Mouse (Mus musculus) limb, embryonic 12.5 days (tissue): ENCODE results near the gene Mpp3. TPM values are rescaled to one million over a fixed set of nuclear protein-coding genes. Genes with fewer than 3 reads are reported as not detected.

Experiments
- ATAC-seq: fragments of 200-750 bp; cut with Nextera tagmentation; 2 replicates; pipeline ENCODE4 v1.8.0; 2017; ENCODE audit warnings: low read depth, moderate TSS enrichment; ENCODE audit not compliant: insufficient number of reproducible peaks, insufficient read depth, low FRiP score, low TSS enrichment
- H3K27ac ChIP-seq: fragments of 300-500 bp; sonication (generic); 2 replicates; pipeline ENCODE4 v1.5.1; 2016; ENCODE audit warnings: mild to moderate bottlenecking, moderate library complexity
- H3K27me3 ChIP-seq: fragments of 300-500 bp; sonication (generic); 2 replicates; pipeline ENCODE4 v1.6.1; 2016; ENCODE audit warnings: mild to moderate bottlenecking, moderate library complexity
- H3K36me3 ChIP-seq: fragments of 300-500 bp; sonication (generic); 2 replicates; pipeline ENCODE4 v1.6.1; 2016; ENCODE audit warnings: mild to moderate bottlenecking, moderate library complexity
- H3K4me1 ChIP-seq: fragments of 300-500 bp; sonication (generic); replicated peaks from 2 replicates; pipeline ENCODE4 v1.6.1; 2016
- H3K4me2 ChIP-seq: fragments of 300-500 bp; sonication (generic); 2 replicates; pipeline ENCODE4 v1.6.1; 2016; ENCODE audit warnings: mild to moderate bottlenecking, moderate library complexity
- H3K4me3 ChIP-seq: fragments of 300-500 bp; sonication (generic); replicated peaks from 2 replicates; pipeline ENCODE4 v1.5.1; 2016; ENCODE audit warnings: mild to moderate bottlenecking
- H3K9ac ChIP-seq: fragments of 300-500 bp; sonication (generic); replicated peaks from 2 replicates; pipeline ENCODE4 v1.6.1; 2016; ENCODE audit warnings: mild to moderate bottlenecking, moderate library complexity
- H3K9me3 ChIP-seq: fragments of 300-500 bp; sonication (generic); 2 replicates; pipeline ENCODE4 v1.6.1; 2016; ENCODE audit warnings: mild to moderate bottlenecking, moderate library complexity
- WGBS: fragments of 180-500 bp; shearing (Covaris S2); methylation state at CpG from one replicate; pipeline ENCODE4 v1.1.7; 2016; 5-methylcytosine and 5-hydroxymethylcytosine counted together
- polyA plus RNA-seq: library from polyadenylated mRNA; unstranded; fragments of >200 nt; fragmentation: Nextera tagmentation; extraction: Ambion mirVana; gene quantifications from 2 replicates; pipeline ENCODE4 v1.2.1, GENCODE M21; 2016

Mpp3 gene
- polyA plus RNA-seq, 1 experiment from 2014 or later: 16.3 TPM

GRCm38 (mm10) chr11:102025991-102026660, 2.1 kb downstream of the Mpp3 start:
- Histone ChIP-seq H3K4me1 (peaks cover 21% of the 10 kb centered on the region), H3K4me3 (peak overlapping the region; percentile 60), H3K36me3 (peaks cover 21% of the 10 kb centered on the region), H3K4me2 (peak overlapping the region; percentile 90), H3K27me3 (no peaks in the 10 kb centered on the region), H3K27ac (peak overlapping the region; percentile 66), H3K9me3 (no peaks in the 10 kb centered on the region), H3K9ac (peak overlapping the region; percentile 74)
- ATAC-seq: no peak
- WGBS: 2% methylated on average over 23 of the region's 23 CpGs

- Histone ChIP-seq H3K4me1 (peaks cover 21% of the 10 kb centered on the region), H3K27me3 (no peaks in the 10 kb centered on the region), H3K27ac (no peak overlapping the region), H3K9me3 (no peaks in the 10 kb centered on the region), H3K9ac (no peak overlapping the region; the same call in 1 of the 2 replicates), H3K4me3 (peak overlapping the region; percentile 60), H3K36me3 (peaks cover 21% of the 10 kb centered on the region), H3K4me2 (peak overlapping the region; percentile 90)
- no peak for ATAC-seq
- WGBS: 34% methylated on average over 7 of the region's 7 CpGs
Measured at GRCm38 (mm10) chr11:102025354-102025753, 2.9 kb downstream of the Mpp3 start.

GRCm38 (mm10) chr11:102024875-102025274, 3.4 kb downstream of the Mpp3 start:
- H3K36me3 ChIP-seq: peaks cover 25% of the 10 kb centered on the region
- no peaks in the 10 kb centered on the region for H3K27me3 ChIP-seq
- no peaks in the 10 kb centered on the region for H3K9me3 ChIP-seq
- WGBS: 83% methylated on average over 4 of the region's 4 CpGs
- ATAC-seq: no peak
- no peak overlapping the region for H3K9ac ChIP-seq
- peaks cover 21% of the 10 kb centered on the region for H3K4me1 ChIP-seq
- peak overlapping the region; percentile 90; the same call in 1 of the 2 replicates for H3K4me2 ChIP-seq
- no peak overlapping the region for H3K4me3 ChIP-seq
- no peak overlapping the region for H3K27ac ChIP-seq

DNA sequence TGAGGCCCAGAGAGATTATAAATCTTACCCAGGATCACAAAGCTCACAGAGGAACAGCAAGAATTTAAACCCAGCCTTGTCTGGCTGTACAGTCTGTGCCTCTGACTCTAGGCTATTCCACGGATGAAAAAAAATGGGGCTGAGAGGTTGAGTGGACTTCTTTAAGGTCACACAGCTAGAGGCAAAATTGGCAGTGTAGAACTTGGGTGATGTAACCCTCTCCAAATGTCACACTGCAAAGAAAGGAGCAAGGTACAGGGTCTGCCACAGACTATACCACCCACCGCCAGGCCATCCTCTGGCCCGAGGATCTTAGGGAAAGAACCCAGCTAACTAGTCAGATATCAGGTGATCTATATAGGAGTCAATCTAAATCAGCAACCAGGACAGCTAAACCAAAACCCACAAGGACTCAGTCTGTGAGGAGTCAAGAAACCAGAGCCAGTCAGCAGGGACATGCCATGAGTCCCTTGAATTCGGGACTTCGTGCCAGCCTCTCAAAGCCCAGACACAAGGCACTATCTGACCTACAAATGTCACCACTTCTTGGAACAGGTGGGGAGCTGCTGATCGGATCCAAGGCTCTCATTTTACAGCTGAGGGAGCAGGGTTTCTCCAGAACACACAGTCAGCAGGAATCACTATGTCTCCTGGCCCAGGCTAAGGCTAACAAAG, 4.0 kb downstream of the Mpp3 start:
- H3K27me3 ChIP-seq: no peaks in the 10 kb centered on the region
- no peak overlapping the region for H3K27ac ChIP-seq
- peaks cover 21% of the 10 kb centered on the region for H3K4me1 ChIP-seq
- WGBS: 84% methylated on average over 6 of the region's 6 CpGs
- no peak overlapping the region for H3K9ac ChIP-seq
- H3K9me3 ChIP-seq: no peaks in the 10 kb centered on the region
- no peak overlapping the region for H3K4me3 ChIP-seq
- H3K36me3 ChIP-seq: peaks cover 29% of the 10 kb centered on the region
- H3K4me2 ChIP-seq: no peak overlapping the region
- ATAC-seq: no peak

GRCm38 (mm10) chr11:102023406-102023805, 4.9 kb downstream of the Mpp3 start:
- no peak overlapping the region for H3K9ac ChIP-seq
- no peaks in the 10 kb centered on the region for H3K9me3 ChIP-seq
- H3K27ac ChIP-seq: no peak overlapping the region
- 86% methylated on average over 13 of the region's 13 CpGs for WGBS
- H3K4me2 ChIP-seq: no peak overlapping the region
- no peaks in the 10 kb centered on the region for H3K27me3 ChIP-seq
- ATAC-seq: no peak
- H3K4me3 ChIP-seq: no peak overlapping the region
- H3K36me3 ChIP-seq: peaks cover 36% of the 10 kb centered on the region
- H3K4me1 ChIP-seq: peaks cover 21% of the 10 kb centered on the region

- no peak for ATAC-seq
- Histone ChIP-seq H3K27me3 (no peaks in the 10 kb centered on the region), H3K4me1 (peaks cover 12% of the 10 kb centered on the region), H3K9ac (no peak overlapping the region), H3K9me3 (no peaks in the 10 kb centered on the region), H3K4me2 (no peak overlapping the region), H3K4me3 (no peak overlapping the region), H3K27ac (no peak overlapping the region), H3K36me3 (peaks cover 50% of the 10 kb centered on the region)
- 53% methylated on average over 5 of the region's 5 CpGs for whole genome bisulfite sequencing
Measured at GRCm38 (mm10) chr11:102021196-102021595, 7.1 kb downstream of the Mpp3 start.

GRCm38 (mm10) chr11:102019736-102020135, 8.5 kb downstream of the Mpp3 start:
- H3K4me1 ChIP-seq: peaks cover 6% of the 10 kb centered on the region
- no peak overlapping the region for H3K27ac ChIP-seq
- no peaks in the 10 kb centered on the region for H3K27me3 ChIP-seq
- H3K9ac ChIP-seq: no peak overlapping the region
- peaks cover 62% of the 10 kb centered on the region for H3K36me3 ChIP-seq
- ATAC-seq: no peak
- no peaks in the 10 kb centered on the region for H3K9me3 ChIP-seq
- H3K4me3 ChIP-seq: no peak overlapping the region
- 79% methylated on average over 9 of the region's 9 CpGs for WGBS
- H3K4me2 ChIP-seq: no peak overlapping the region

DNA sequence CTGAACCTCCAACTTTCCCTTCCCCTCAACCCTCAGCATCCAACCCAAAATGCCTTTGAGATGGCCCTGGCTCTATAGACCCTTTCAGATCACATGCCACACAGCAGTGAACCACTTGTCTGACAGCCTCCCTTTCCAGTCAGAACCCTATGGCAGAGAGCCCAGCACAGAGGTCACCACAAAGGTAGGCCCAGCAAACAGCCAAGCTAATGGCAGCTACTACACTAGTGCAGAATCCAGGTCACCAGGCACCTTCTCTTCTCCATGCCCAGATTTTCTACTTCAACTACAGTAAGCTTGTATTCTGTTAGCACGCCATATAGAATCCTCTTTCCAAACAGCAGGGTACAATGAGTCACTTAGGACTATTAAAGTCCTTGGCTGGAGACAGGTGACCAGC, 12.1 kb downstream of the Mpp3 start:
- ATAC-seq: no peak
- Histone ChIP-seq H3K36me3 (peaks cover 73% of the 10 kb centered on the region), H3K4me2 (no peak overlapping the region), H3K9ac (no peak overlapping the region), H3K9me3 (no peaks in the 10 kb centered on the region), H3K4me1 (peaks cover 6% of the 10 kb centered on the region), H3K4me3 (no peak overlapping the region), H3K27me3 (no peaks in the 10 kb centered on the region), H3K27ac (no peak overlapping the region)
- WGBS: 88% methylated on average over 1 of the region's 1 CpGs

DNA sequence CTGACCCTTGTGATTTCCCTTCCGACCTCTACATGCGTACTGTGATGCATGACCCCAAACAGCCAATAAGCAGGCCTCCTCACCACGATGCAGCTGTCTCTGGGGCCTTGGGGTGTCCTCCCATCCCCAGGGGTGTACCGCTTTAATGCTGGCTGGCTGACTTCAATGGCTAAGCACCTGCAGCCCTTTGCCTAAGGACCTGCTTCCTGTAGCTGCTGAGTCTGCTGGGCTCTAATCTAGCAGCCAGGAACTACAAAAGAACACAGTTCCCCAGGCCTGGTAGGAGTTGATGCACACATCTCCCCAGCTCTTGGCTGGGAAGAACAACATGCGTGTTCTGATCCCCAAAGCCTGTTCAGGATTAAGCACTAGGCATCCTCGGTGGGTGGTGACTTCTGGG, 12.8 kb downstream of the Mpp3 start:
- Histone ChIP-seq H3K36me3 (peaks cover 75% of the 10 kb centered on the region), H3K4me1 (peaks cover 9% of the 10 kb centered on the region), H3K4me2 (no peak overlapping the region), H3K27me3 (no peaks in the 10 kb centered on the region), H3K27ac (no peak overlapping the region), H3K9ac (0 out of 2 replicates have a peak overlapping the region, but pooled peaks have one; percentile 31), H3K4me3 (no peak overlapping the region), H3K9me3 (no peaks in the 10 kb centered on the region)
- 63% methylated on average over 6 of the region's 6 CpGs for WGBS
- no peak for ATAC-seq

GRCm38 (mm10) chr11:102013201-102013600, 15.1 kb downstream of the Mpp3 start:
- H3K27ac ChIP-seq: no peak overlapping the region
- H3K9me3 ChIP-seq: no peaks in the 10 kb centered on the region
- H3K27me3 ChIP-seq: no peaks in the 10 kb centered on the region
- peaks cover 22% of the 10 kb centered on the region for H3K4me1 ChIP-seq
- no peak overlapping the region for H3K9ac ChIP-seq
- no peak for ATAC-seq
- H3K36me3 ChIP-seq: peaks cover 81% of the 10 kb centered on the region
- H3K4me2 ChIP-seq: no peak overlapping the region
- WGBS: 92% methylated on average over 8 of the region's 8 CpGs
- H3K4me3 ChIP-seq: no peak overlapping the region

DNA sequence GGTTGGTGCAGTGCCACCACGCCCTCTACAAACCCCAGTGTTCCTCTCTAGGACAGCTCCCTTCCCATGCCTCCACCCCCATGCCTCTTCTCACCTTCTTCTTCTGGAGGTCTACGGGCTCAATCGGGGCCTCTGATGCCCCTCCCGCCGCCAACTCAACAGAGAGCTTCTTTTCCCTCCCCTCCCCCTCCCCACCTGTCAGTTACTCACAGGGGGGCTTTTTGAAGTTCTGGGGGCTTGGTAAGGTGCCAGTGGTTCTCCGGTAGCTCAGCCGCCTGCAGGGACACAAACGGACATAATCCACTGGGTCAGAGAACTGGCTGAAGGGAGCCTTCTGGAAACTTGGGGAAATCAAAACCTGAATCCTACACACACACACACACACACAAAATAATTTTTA, 16.8 kb downstream of the Mpp3 start:
- Histone ChIP-seq H3K9ac (no peak overlapping the region), H3K4me1 (peaks cover 22% of the 10 kb centered on the region), H3K27me3 (no peaks in the 10 kb centered on the region), H3K36me3 (peaks cover 89% of the 10 kb centered on the region), H3K27ac (no peak overlapping the region), H3K4me3 (no peak overlapping the region), H3K4me2 (no peak overlapping the region), H3K9me3 (no peaks in the 10 kb centered on the region)
- WGBS: 84% methylated on average over 8 of the region's 8 CpGs
- ATAC-seq: no peak
